Mouse (Mus musculus) stomach, embryonic 15.5 days (tissue): ENCODE results near the gene Slc32a1. TPM values are rescaled to one million over a fixed set of nuclear protein-coding genes. Genes with fewer than 3 reads are reported as not detected.

Experiments used
- ATAC-seq: fragments of 200-750 bp; cut with Nextera tagmentation; 2 replicates; pipeline ENCODE4 v1.8.0; 2017; ENCODE audit warnings: low read depth, moderate number of reproducible peaks, moderate TSS enrichment; ENCODE audit not compliant: insufficient read depth, low FRiP score
- H3K27ac ChIP-seq: fragments of 300-500 bp; sonication (generic); 2 replicates; pipeline ENCODE4 v1.5.1; 2015; ENCODE audit warnings: mild to moderate bottlenecking, inconsistent platforms
- H3K27me3 ChIP-seq: fragments of 300-500 bp; sonication (generic); replicated peaks from 2 replicates; pipeline ENCODE4 v1.6.1; 2015; ENCODE audit warnings: inconsistent platforms
- H3K36me3 ChIP-seq: fragments of 300-500 bp; sonication (generic); 2 replicates; pipeline ENCODE4 v1.6.1; 2015; ENCODE audit warnings: inconsistent platforms
- H3K4me1 ChIP-seq: fragments of 300-500 bp; sonication (generic); 2 replicates; pipeline ENCODE4 v1.6.1; 2015; ENCODE audit warnings: inconsistent platforms
- H3K4me2 ChIP-seq: fragments of 300-500 bp; sonication (generic); 2 replicates; pipeline ENCODE4 v1.6.1; 2015; ENCODE audit warnings: mild to moderate bottlenecking, inconsistent platforms
- H3K4me3 ChIP-seq: fragments of 300-500 bp; sonication (generic); replicated peaks from 2 replicates; pipeline ENCODE4 v1.5.1; 2015; ENCODE audit warnings: inconsistent platforms
- H3K9ac ChIP-seq: fragments of 300-500 bp; sonication (generic); 2 replicates; pipeline ENCODE4 v1.6.1; 2015; ENCODE audit warnings: inconsistent platforms
- H3K9me3 ChIP-seq: fragments of 300-500 bp; sonication (generic); 2 replicates; pipeline ENCODE4 v1.6.1; 2016; ENCODE audit warnings: inconsistent platforms
- WGBS: fragments of 180-500 bp; shearing (Covaris S2); methylation state at CpG from one replicate; pipeline ENCODE4 v1.1.7; 2015; 5-methylcytosine and 5-hydroxymethylcytosine counted together
- polyA plus RNA-seq: library from polyadenylated mRNA; unstranded; fragments of >200 nt; fragmentation: Nextera tagmentation; extraction: Ambion mirVana; gene quantifications from 2 replicates; pipeline ENCODE4 v1.2.1, GENCODE M21; 2015

Gene Slc32a1
- not detected in 2 replicates for polyA plus RNA-seq

DNA sequence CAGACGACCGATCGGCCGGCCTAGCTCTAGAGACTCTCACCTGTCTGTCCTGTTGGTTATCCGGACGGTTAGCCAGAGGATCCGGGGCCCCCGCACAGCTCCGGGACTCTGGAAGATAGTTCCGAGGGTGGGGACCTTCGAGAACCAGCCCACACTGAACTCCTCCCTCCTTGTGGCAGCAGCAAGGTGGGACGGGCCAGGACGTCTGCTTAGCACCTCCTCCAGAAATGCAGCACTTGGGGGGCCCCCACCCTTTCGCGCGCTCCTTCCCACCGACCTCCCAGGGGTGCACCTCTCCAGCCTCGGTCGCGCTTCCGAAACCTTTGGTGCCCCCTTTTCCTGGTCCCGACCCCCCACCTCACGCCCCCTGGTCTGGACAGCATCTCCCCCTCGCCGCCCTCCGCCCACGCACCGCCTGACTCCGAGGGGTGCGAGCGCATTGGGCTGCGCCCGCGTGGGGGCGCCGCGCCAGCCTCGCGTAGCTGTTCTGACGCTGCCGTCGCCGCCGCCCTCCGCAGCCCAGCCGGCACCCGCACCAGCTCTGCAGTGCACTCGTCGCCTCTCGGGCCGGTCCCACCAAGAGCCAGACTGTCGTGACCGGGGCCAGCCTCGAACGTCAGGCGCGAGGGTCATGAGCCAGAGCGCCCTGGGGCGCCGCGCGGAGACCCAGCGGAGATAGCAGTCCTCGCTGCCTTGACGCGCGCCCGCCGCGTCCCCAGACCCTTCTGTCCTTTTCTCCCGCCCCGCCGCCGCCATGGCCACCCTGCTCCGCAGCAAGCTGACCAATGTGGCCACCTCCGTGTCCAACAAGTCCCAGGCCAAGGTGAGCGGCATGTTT, at the start of gene Slc32a1:
Gene Slc32a1 (plus strand): TSS at position 280 of the 838 bp plus-strand sequence.
- Histone ChIP-seq H3K4me2 (peak within 1 kb of the TSS; percentile 38), H3K27me3 (peaks cover 96% of the 10 kb centered on the region), H3K9ac (no peak within 1 kb of the TSS), H3K27ac (no peak within 1 kb of the TSS), H3K4me1 (peaks cover 10% of the 10 kb centered on the region), H3K4me3 (peak within 1 kb of the TSS; percentile 16), H3K36me3 (no peaks in the 10 kb centered on the region), H3K9me3 (no peaks in the 10 kb centered on the region)
- 1% methylated on average over 76 of the region's 77 CpGs for WGBS
- ATAC-seq = 0 out of 2 replicates have a peak, but pooled peaks have one; percentile 22

GRCm38 (mm10) chr2:158560801-158561200, 49.8 kb upstream of the Slc32a1 start:
- ATAC-seq = no peak
- no peaks in the 10 kb centered on the region for H3K9me3 ChIP-seq
- no peak overlapping the region for H3K4me3 ChIP-seq
- H3K27me3 ChIP-seq = peaks cover 5% of the 10 kb centered on the region; the same call in 1 of the 2 replicates
- H3K36me3 ChIP-seq = no peaks in the 10 kb centered on the region
- no peak overlapping the region for H3K9ac ChIP-seq
- 0 out of 2 replicates have a peak, but pooled peaks cover 4% of the 10 kb centered on the region for H3K4me1 ChIP-seq
- WGBS = 17% methylated on average over 9 of the region's 9 CpGs
- H3K27ac ChIP-seq = no peak overlapping the region
- H3K4me2 ChIP-seq = no peak overlapping the region

DNA sequence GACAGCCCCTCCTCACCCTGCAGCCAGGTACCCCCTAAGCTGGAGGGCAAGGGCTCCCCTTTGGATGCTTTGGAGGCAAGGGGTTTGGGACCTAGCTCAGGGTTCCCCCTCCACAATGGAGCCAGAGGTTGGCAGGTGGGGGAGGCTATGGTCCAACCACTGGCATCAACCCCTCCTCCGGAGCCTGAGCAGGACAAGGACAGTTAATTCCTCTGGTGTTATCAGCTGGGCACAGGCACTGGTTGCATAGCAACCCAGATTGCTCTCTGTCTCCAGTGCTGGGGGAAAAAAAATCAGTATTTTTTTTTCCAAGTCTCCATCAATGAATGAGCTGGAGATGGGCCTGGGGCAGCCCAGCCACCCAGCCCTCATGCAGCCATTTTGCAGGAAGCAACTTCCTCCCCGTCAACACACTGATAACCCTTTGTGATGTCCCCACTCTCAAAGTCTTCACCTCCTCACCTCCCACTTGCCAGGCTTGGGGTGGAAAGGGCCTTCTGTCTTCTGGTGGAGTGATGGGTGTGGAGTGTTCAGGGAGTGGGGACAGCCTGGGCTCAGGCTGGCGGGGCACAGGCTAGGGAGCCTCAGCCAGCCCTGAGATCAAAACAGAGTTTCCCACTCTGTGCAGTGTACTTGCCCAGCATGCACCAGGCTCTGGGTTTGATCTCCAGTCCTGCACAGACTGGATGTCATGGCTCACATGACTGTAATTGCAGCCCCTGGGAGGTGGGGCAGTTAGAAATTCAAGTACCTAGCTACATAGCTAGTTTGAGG, 49.0 kb upstream of the Slc32a1 start:
- Histone ChIP-seq H3K9me3 (no peaks in the 10 kb centered on the region), H3K9ac (no peak overlapping the region), H3K27me3 (peaks cover 5% of the 10 kb centered on the region; the same call in 1 of the 2 replicates), H3K36me3 (no peaks in the 10 kb centered on the region), H3K27ac (no peak overlapping the region), H3K4me3 (no peak overlapping the region), H3K4me1 (no peaks in the 10 kb centered on the region), H3K4me2 (no peak overlapping the region)
- ATAC-seq = no peak
- 32% methylated on average over 3 of the region's 3 CpGs for WGBS

DNA sequence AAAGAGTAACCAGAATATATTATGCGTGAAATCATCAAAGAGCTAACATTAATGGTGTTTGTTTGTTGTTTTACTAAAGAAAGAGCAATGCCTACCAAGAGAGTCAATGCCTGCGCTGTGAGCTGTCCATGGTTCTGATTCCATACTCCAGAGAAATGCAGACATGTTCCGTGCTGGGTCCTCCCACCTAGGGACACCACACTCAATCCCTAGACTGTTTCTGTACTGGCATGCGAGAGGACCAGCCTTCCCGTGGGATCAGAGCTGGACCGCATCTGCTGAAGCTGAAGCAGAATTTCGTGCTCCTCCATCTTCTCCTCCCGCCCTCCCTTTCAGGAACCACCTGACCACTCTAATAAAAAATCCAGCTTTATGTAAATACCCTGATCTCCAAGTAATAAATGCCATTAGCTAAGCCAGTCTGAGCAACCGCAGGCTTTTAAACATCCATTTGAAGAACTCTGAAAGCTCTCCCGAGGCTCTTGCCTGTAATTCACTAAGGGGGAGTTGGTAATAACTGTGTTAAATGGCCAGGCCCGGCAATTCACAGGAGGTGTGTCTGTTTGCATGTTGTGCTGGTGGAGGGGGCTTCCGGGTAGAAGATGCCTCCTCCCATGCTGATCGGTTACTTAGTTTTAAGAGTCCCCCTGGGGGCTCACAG, 40.0 kb upstream of the Slc32a1 start:
- Histone ChIP-seq H3K4me3 (no peak overlapping the region), H3K27me3 (peaks cover 5% of the 10 kb centered on the region; the same call in 1 of the 2 replicates), H3K27ac (no peak overlapping the region), H3K4me1 (no peaks in the 10 kb centered on the region), H3K36me3 (no peaks in the 10 kb centered on the region), H3K9ac (no peak overlapping the region), H3K9me3 (no peaks in the 10 kb centered on the region), H3K4me2 (no peak overlapping the region)
- no peak; the same call in 1 of the 2 replicates for ATAC-seq
- WGBS = 28% methylated on average over 13 of the region's 13 CpGs

- WGBS = 65% methylated on average over 4 of the region's 4 CpGs
- Histone ChIP-seq H3K27me3 (peaks cover 2% of the 10 kb centered on the region; the same call in 1 of the 2 replicates), H3K9ac (no peak overlapping the region), H3K4me1 (no peaks in the 10 kb centered on the region), H3K27ac (no peak overlapping the region), H3K4me2 (no peak overlapping the region), H3K4me3 (no peak overlapping the region), H3K36me3 (no peaks in the 10 kb centered on the region), H3K9me3 (no peaks in the 10 kb centered on the region)
- no peak for ATAC-seq
Measured at GRCm38 (mm10) chr2:158579979-158580378, 30.6 kb upstream of the Slc32a1 start.

- no peak for ATAC-seq
- H3K27me3 ChIP-seq = peaks cover 2% of the 10 kb centered on the region
- no peaks in the 10 kb centered on the region for H3K4me1 ChIP-seq
- no peak overlapping the region for H3K27ac ChIP-seq
- no peak overlapping the region for H3K4me3 ChIP-seq
- 7% methylated on average over 12 of the region's 12 CpGs for WGBS
- H3K36me3 ChIP-seq = no peaks in the 10 kb centered on the region
- no peak overlapping the region for H3K4me2 ChIP-seq
- no peaks in the 10 kb centered on the region for H3K9me3 ChIP-seq
- no peak overlapping the region for H3K9ac ChIP-seq
Measured at GRCm38 (mm10) chr2:158584621-158585358, 25.8 kb upstream of the Slc32a1 start.

DNA sequence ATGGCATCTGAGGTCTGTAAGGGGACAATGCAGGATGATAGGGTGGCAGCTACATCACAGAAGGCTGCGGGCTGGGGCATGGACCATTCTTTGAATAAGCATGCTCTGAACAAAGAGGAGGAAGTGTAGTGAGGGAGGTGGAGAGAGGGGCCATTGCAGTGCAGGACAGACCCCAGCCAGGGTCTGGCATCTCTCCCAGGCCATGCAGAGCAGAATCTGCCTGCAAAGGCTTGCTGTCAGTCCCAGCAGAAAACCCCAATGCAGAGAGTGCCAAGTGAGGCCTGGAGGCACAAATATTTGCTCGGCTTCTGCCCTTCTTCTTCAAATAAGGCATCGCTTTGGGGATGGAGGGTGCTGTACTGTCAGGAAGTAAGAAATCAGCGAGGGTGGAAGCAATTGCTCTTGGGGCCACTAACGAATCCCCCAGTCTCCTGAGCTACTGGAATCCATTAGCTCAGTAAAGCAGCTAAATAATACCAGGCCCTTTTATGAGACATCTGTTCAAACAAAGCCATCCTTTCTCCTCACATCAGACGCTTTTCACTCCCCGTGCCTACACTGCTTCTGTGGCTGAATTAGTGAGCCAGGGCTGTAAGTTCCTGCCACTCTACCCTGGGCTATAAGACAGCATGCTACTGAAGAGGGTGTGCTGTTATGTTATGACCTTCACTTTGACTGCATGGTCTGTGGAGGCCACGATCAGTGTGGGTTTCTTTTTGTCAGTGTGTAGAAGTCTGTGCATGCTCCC, 21.9 kb upstream of the Slc32a1 start:
- Histone ChIP-seq H3K9me3 (no peaks in the 10 kb centered on the region), H3K4me1 (no peaks in the 10 kb centered on the region), H3K4me3 (no peak overlapping the region), H3K36me3 (no peaks in the 10 kb centered on the region), H3K9ac (no peak overlapping the region), H3K4me2 (no peak overlapping the region), H3K27ac (no peak overlapping the region), H3K27me3 (peaks cover 2% of the 10 kb centered on the region)
- WGBS = 48% methylated on average over 8 of the region's 8 CpGs
- ATAC-seq = no peak

GRCm38 (mm10) chr2:158590495-158590894, 20.1 kb upstream of the Slc32a1 start:
- no peaks in the 10 kb centered on the region for H3K9me3 ChIP-seq
- H3K4me3 ChIP-seq = no peak overlapping the region
- no peaks in the 10 kb centered on the region for H3K4me1 ChIP-seq
- H3K27ac ChIP-seq = no peak overlapping the region
- H3K9ac ChIP-seq = no peak overlapping the region
- peaks cover 3% of the 10 kb centered on the region; the same call in 1 of the 2 replicates for H3K27me3 ChIP-seq
- no peak overlapping the region for H3K4me2 ChIP-seq
- WGBS = 46% methylated on average over 3 of the region's 3 CpGs
- H3K36me3 ChIP-seq = no peaks in the 10 kb centered on the region
- ATAC-seq = no peak

DNA sequence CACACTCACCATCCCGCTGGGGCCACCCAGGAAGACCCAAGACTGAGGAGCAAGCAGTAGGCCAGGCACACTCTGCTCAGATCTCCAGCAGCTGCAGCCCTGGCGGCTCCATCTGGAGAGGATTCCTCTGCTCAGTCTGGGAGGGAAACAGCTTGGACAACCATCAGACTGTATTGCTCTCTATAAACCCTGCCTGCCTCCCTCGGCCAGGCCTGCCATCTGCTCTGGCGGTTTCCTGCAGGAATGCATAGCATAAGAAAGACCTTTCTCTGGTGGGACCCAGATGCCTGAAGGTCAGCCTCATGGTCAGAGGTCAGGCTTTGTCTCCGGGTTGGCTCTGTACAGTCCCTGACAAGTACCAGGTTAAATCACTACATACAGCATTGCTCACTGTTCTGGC, 19.3 kb upstream of the Slc32a1 start:
- H3K27me3 ChIP-seq = peaks cover 3% of the 10 kb centered on the region; the same call in 1 of the 2 replicates
- no peaks in the 10 kb centered on the region for H3K9me3 ChIP-seq
- H3K4me1 ChIP-seq = no peaks in the 10 kb centered on the region
- no peaks in the 10 kb centered on the region for H3K36me3 ChIP-seq
- H3K27ac ChIP-seq = no peak overlapping the region
- ATAC-seq = no peak
- H3K4me3 ChIP-seq = no peak overlapping the region
- WGBS = 48% methylated on average over 5 of the region's 5 CpGs
- H3K9ac ChIP-seq = no peak overlapping the region
- H3K4me2 ChIP-seq = no peak overlapping the region

GRCm38 (mm10) chr2:158593371-158593770, 17.2 kb upstream of the Slc32a1 start:
- no peak for ATAC-seq
- no peak overlapping the region for H3K4me3 ChIP-seq

More at GRCm38 (mm10) chr2:158593371-158593770, 17.2 kb upstream of the Slc32a1 start:
- WGBS = 73% methylated on average over 4 of the region's 4 CpGs
- Histone ChIP-seq H3K4me1 (no peaks in the 10 kb centered on the region), H3K36me3 (no peaks in the 10 kb centered on the region), H3K9me3 (no peaks in the 10 kb centered on the region), H3K27ac (no peak overlapping the region), H3K27me3 (peaks cover 3% of the 10 kb centered on the region; the same call in 1 of the 2 replicates), H3K9ac (no peak overlapping the region), H3K4me2 (no peak overlapping the region)
